Mouse (Mus musculus) hindbrain, postnatal 0 days (tissue): ENCODE results near the gene Hspbap1. TPM values are rescaled to one million over a fixed set of nuclear protein-coding genes. Genes with fewer than 3 reads are reported as not detected.

Experiments used
- ATAC-seq: fragments of 200-750 bp; cut with Nextera tagmentation; 2 replicates; pipeline ENCODE4 v1.8.0; 2017; ENCODE audit warnings: mild to moderate bottlenecking, moderate TSS enrichment, moderate library complexity
- DNase-seq: peaks from one replicate; pipeline ENCODE4 v3.0.0-alpha.2; 2015; ENCODE audit warnings: low spot score
- H3K27ac ChIP-seq: fragments of 300-500 bp; sonication (generic); 2 replicates; pipeline ENCODE4 v1.5.1; 2014; ENCODE audit warnings: mild to moderate bottlenecking
- H3K27me3 ChIP-seq: fragments of 300-500 bp; sonication (generic); 2 replicates; pipeline ENCODE4 v1.6.1; 2014; ENCODE audit warnings: low read length, mixed read lengths; ENCODE audit not compliant: insufficient read depth
- H3K36me3 ChIP-seq: fragments of 300-500 bp; sonication (generic); 2 replicates; pipeline ENCODE4 v1.6.1; 2014; ENCODE audit warnings: low read length, mixed read lengths; ENCODE audit not compliant: insufficient read depth
- H3K4me1 ChIP-seq: fragments of 300-500 bp; sonication (generic); 2 replicates; pipeline ENCODE4 v1.6.1; 2014; ENCODE audit warnings: antibody characterized with exemption, low read length, mixed read lengths; ENCODE audit not compliant: insufficient read depth
- H3K4me2 ChIP-seq: fragments of 300-500 bp; sonication (generic); 2 replicates; pipeline ENCODE4 v1.6.1; 2014; ENCODE audit warnings: low read depth, mild to moderate bottlenecking, low read length, moderate library complexity, mixed read lengths
- H3K4me3 ChIP-seq: fragments of 300-500 bp; sonication (generic); 2 replicates; pipeline ENCODE4 v1.5.1; 2014; ENCODE audit warnings: low read length
- H3K9ac ChIP-seq: fragments of 300-500 bp; sonication (generic); replicated peaks from 2 replicates; pipeline ENCODE4 v1.6.1; 2014; ENCODE audit warnings: mild to moderate bottlenecking, low read length, moderate library complexity, mixed read lengths
- H3K9me3 ChIP-seq: fragments of 300-500 bp; sonication (generic); 2 replicates; pipeline ENCODE4 v1.6.1; 2016; ENCODE audit warnings: low read length, mixed read lengths
- CTCF ChIP-seq: IDR thresholded peaks from 2 replicates; pipeline ENCODE4 v1.5.1; 2016; ENCODE audit warnings: antibody characterized with exemption, control low read depth, low read depth
- WGBS: fragments of 180-500 bp; shearing (Covaris S2); extraction: QIAGEN DNeasy Blood & Tissue Kit; methylation state at CpG from one replicate; pipeline ENCODE4 v1.1.7; 2014; 5-methylcytosine and 5-hydroxymethylcytosine counted together
- polyA plus RNA-seq: library from polyadenylated mRNA; unstranded; fragments of >200 nt; fragmentation: Nextera tagmentation; extraction: Ambion mirVana; gene quantifications from 2 replicates; pipeline ENCODE4 v1.2.1, GENCODE M21; 2015
- total RNA-seq: library from RNA; depleted of rRNA; stranded (reverse); fragments of >200 nt; gene quantifications from 2 replicates; pipeline ENCODE4 v1.2.3, GENCODE M21; 2014

Gene Hspbap1
- total and polyA plus RNA-seq, 2 experiments from 2014 or later = 4.4 to 7.9 TPM

DNA sequence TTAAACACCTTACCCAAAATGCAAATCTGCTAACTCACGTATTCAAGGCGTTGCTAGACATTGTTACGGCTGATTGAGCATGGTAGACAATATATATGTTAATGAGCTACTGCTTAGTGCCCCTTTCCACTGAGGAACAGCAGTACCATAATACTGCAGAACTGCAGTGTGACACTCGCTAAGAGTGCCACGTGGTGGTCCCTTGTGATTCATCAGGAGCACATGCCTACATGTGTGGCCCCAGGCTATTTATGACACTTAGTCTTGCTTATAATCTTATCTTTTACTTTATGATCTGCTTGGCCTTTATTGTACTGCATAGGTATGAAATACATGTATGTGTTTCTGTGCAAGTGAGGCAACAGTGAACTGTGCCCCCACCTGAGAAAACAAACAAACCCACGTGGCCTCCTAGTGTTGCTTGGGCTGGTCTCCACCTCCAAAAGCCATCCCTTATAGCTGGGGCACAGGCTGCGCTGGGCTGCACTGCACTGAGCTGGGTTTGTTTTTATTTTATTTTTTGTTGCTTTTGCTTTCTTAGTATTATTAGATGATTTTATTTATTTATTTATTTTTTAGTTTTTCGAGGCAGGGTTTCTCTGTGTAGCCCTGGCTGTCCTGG is 17.5 kb downstream of the Hspbap1 start:
- no peaks in the 10 kb centered on the region; the same call in 1 of the 2 replicates for H3K36me3 ChIP-seq
- no peak overlapping the region for H3K27ac ChIP-seq
- WGBS = 49% methylated on average over 8 of the region's 8 CpGs
- no peaks in the 10 kb centered on the region for H3K27me3 ChIP-seq
- no peak for ATAC-seq
- DNase-seq = no peak
- no peak overlapping the region for H3K4me3 ChIP-seq
- no peaks in the 10 kb centered on the region for H3K9me3 ChIP-seq
- no peak for TF ChIP-seq CTCF
- H3K4me2 ChIP-seq = no peak overlapping the region
- no peak overlapping the region for H3K9ac ChIP-seq
- H3K4me1 ChIP-seq = no peaks in the 10 kb centered on the region

- ATAC-seq = no peak
These were observed 18.2 kb downstream of the Hspbap1 start for GRCm38 (mm10) chr16:35788330-35788729.

DNA sequence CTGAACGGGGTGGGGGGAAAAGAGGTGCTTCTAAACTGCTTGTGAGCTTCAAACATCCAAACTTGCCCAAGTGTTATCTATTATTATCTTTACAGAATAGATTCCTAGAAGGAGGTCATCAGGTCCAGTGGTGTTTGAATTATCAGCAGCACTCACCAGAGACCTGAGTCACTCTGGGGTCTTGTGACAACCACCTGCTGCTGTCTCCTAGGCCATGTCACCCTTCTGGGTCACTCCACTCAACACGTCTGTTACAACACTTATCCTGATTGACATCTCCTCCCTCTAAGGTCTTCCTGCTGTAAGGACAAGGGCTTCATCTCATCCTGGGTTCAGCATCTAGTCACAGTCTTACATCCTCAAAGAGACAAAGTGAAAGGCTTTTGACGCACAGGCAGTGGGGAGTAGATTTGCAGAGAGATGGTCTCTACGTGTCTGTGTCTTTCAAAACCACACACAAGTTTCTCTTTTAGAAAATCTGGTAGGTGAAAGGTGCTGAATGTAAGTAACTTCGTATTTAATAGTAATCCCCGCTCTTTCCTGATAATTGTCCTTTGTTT is 21.9 kb downstream of the Hspbap1 start:
- Histone ChIP-seq H3K27me3 (no peaks in the 10 kb centered on the region), H3K36me3 (no peaks in the 10 kb centered on the region; the same call in 1 of the 2 replicates), H3K4me1 (no peaks in the 10 kb centered on the region), H3K9ac (no peak overlapping the region), H3K4me3 (no peak overlapping the region), H3K4me2 (no peak overlapping the region), H3K27ac (no peak overlapping the region), H3K9me3 (no peaks in the 10 kb centered on the region)
- 74% methylated on average over 6 of the region's 6 CpGs for WGBS
- no peak for TF ChIP-seq CTCF
- ATAC-seq (no peak), DNase-seq (no peak)

More at GRCm38 (mm10) chr16:35788330-35788729, 18.2 kb downstream of the Hspbap1 start:
- no peak for DNase-seq
- no peaks in the 10 kb centered on the region for H3K4me1 ChIP-seq
- H3K27ac ChIP-seq = no peak overlapping the region
- H3K4me3 ChIP-seq = no peak overlapping the region
- no peaks in the 10 kb centered on the region for H3K27me3 ChIP-seq
- no peak overlapping the region for H3K9ac ChIP-seq
- no peak for TF ChIP-seq CTCF
- WGBS = 91% methylated on average over 6 of the region's 6 CpGs
- H3K36me3 ChIP-seq = no peaks in the 10 kb centered on the region; the same call in 1 of the 2 replicates
- no peak overlapping the region for H3K4me2 ChIP-seq
- H3K9me3 ChIP-seq = no peaks in the 10 kb centered on the region

DNA sequence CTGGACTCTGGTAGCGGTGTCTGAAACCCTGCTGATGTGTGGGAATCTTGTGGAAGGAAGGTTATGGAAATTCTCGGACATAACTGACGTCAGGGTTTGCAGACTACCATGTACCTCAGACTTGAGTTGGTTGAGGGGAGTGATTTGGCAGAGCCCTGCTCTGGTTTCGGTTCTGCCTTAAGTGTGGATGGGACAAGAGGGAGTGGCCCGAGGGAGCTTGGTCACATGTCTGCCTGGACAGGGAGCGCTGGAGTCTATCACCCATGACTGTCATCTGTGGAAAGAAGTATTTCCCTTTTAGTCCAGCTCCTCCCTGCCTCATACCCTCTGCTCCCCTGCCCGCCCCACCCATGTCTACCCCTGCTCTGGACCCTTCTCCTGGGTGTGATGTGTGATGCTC is 32.0 kb downstream of the Hspbap1 start:
- Histone ChIP-seq H3K27me3 (no peaks in the 10 kb centered on the region), H3K4me2 (no peak overlapping the region), H3K4me1 (no peaks in the 10 kb centered on the region), H3K4me3 (no peak overlapping the region), H3K36me3 (no peaks in the 10 kb centered on the region), H3K9me3 (no peaks in the 10 kb centered on the region), H3K27ac (no peak overlapping the region), H3K9ac (no peak overlapping the region)
- 91% methylated on average over 7 of the region's 7 CpGs for WGBS
- no peak for TF ChIP-seq CTCF
- DNase-seq (no peak), ATAC-seq (no peak)

DNA sequence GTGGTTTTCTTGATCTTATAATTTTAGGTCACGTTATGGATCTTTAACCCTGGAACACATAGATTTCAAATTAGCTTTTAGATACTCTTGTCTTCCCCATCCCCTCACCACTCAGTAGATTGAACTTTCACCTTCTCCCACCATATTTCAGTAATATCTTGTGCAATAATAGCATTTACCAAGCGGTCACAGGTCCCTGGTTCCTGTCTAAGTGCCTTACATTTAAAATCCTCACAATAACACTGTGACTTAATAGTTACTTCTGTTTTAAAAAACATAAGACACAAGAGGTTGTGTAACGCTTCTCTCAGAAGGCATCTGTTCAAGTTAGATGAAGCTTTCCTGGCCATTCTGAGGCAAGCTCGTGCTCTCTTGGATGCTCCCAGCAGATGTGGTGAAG is 33.5 kb downstream of the Hspbap1 start:
- Histone ChIP-seq H3K36me3 (no peaks in the 10 kb centered on the region), H3K9me3 (no peaks in the 10 kb centered on the region), H3K4me3 (no peak overlapping the region), H3K27ac (no peak overlapping the region), H3K27me3 (no peaks in the 10 kb centered on the region), H3K4me1 (no peaks in the 10 kb centered on the region), H3K4me2 (no peak overlapping the region), H3K9ac (no peak overlapping the region)
- no peak for ATAC-seq
- no peak for TF ChIP-seq CTCF
- no peak for DNase-seq
- 92% methylated on average over 4 of the region's 4 CpGs for WGBS

DNA sequence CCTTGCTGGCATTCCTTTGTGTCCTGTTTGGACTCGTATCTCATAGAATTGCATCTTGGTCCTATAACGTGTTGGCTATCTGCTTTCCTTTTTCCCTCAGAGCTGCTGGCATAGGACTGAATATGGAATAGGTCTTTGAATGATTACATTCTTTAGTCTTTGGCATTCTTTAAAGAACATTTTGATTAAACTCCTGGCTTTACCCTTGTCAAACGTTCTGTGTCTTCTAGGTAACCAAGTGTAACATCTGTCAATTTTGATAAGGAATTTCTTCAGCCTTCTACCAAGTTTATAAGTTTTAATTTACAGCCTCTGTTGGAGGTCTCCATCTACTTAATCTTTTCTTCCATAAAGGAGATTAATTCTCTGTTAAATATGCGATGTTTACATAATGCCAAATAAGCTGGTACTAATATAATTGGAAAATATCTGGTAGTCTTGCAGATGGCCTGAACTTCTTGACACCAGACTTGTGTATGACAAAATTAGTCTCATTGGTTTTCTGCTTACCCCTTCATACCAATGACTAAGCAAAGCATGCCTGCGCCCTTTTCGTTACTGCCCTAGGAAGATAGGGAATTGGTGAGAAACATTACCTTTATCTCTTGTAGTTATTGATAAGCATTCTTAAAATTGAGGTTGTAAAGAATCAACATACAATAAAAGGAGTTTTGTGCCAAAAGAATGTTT is 36.9 kb downstream of the Hspbap1 start:
- DNase-seq (no peak), ATAC-seq (no peak)
- Histone ChIP-seq H3K4me1 (no peaks in the 10 kb centered on the region), H3K27me3 (no peaks in the 10 kb centered on the region), H3K9me3 (no peaks in the 10 kb centered on the region), H3K4me2 (no peak overlapping the region), H3K36me3 (no peaks in the 10 kb centered on the region), H3K9ac (no peak overlapping the region), H3K4me3 (no peak overlapping the region), H3K27ac (no peak overlapping the region)
- TF ChIP-seq CTCF = no peak
- WGBS = 74% methylated on average over 6 of the region's 6 CpGs

GRCm38 (mm10) chr16:35807663-35807992 is 37.5 kb downstream of the Hspbap1 start:
- Histone ChIP-seq H3K9ac (no peak overlapping the region), H3K36me3 (no peaks in the 10 kb centered on the region), H3K4me1 (no peaks in the 10 kb centered on the region), H3K4me3 (no peak overlapping the region), H3K4me2 (no peak overlapping the region), H3K27me3 (no peaks in the 10 kb centered on the region), H3K9me3 (no peaks in the 10 kb centered on the region), H3K27ac (no peak overlapping the region)
- ATAC-seq = no peak
- 76% methylated on average over 4 of the region's 4 CpGs for WGBS
- TF ChIP-seq CTCF = no peak
- DNase-seq = no peak
